In the genomic region with DNA sequence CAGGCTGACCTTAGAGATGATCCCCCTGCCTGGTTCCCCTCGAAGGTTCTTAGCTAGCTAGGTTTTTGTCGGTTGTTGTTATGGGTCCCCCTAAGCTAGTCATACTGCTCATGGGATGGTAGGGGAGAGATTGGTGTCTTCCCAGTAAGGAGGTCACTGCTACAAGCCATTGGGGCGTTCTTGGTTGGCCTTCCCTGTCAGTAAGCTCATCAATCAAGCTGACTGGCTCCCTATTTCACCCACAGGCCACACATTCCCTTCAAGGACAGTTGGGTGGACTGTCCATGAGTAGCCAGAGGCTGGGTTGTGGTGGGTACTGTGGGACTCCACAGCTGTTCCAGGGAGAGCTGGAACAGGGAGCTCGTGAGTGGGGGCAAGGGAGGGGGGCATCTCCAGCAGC, we compare ENCODE assay signal across 35 mouse cellular contexts. TPM values are rescaled to one million over a fixed set of nuclear protein-coding genes. Genes with fewer than 3 reads are reported as not detected.
"Had no signal": no experiment of that assay in that cellular context is flagged by ENCODE, and none has a peak within 500 bp of the region (broad histone marks: within the 10 kb centered on the region; RNA-seq: fewer than 3 reads in every experiment).

No protein-coding gene starts in this region.

- H3K4me3 ChIP-seq: gastrocnemius, adult 2 months; heart, embryonic 10.5 days; heart, embryonic 12.5 days; hindbrain, embryonic 13.5 days; hindbrain, embryonic 15.5 days; kidney, embryonic 15.5 days; left cerebral cortex, adult 2 months; limb, embryonic 10.5 days; limb, embryonic 12.5 days; liver, embryonic 13.5 days; liver, embryonic 15.5 days had no signal

- H3K36me3 ChIP-seq: heart, embryonic 10.5 days; heart, embryonic 12.5 days; hindbrain, embryonic 13.5 days; hindbrain, embryonic 15.5 days; kidney, embryonic 15.5 days; limb, embryonic 10.5 days; limb, embryonic 12.5 days; liver, embryonic 13.5 days; liver, embryonic 15.5 days had no signal

- DNase-seq: gastrocnemius, adult 2 months; gastrocnemius, postnatal 10 days; gastrocnemius, postnatal 25 days; heart, adult 18-20 months; heart, postnatal 14 days; heart, postnatal 36 days; kidney, adult 11 months; kidney, adult 2 months; kidney, adult 9 months; kidney, postnatal 14 days; kidney, postnatal 36 days; layer of hippocampus, adult 9-11 months; liver; liver, embryonic 13.5 days; liver, postnatal 0 days had no signal

- H3K27ac ChIP-seq: gastrocnemius, adult 2 months; heart, embryonic 10.5 days; hindbrain, embryonic 13.5 days; hindbrain, embryonic 15.5 days; hindbrain, postnatal 0 days; kidney, embryonic 15.5 days; kidney, postnatal 0 days; left cerebral cortex, adult 2 months; limb, embryonic 10.5 days; limb, embryonic 12.5 days; liver, embryonic 13.5 days; liver, embryonic 15.5 days had no signal

- H3K27me3 ChIP-seq: hindbrain, embryonic 13.5 days; hindbrain, embryonic 15.5 days; kidney, embryonic 15.5 days; limb, embryonic 12.5 days; liver, embryonic 13.5 days; liver, embryonic 15.5 days had no signal

- H3K9ac ChIP-seq: heart, embryonic 12.5 days; hindbrain, embryonic 13.5 days; hindbrain, embryonic 15.5 days; kidney, embryonic 15.5 days; limb, embryonic 12.5 days; liver, embryonic 13.5 days; liver, embryonic 15.5 days; liver, postnatal 0 days had no signal

- ATAC-seq: hindbrain, postnatal 0 days; intestine, embryonic 16.5 days; liver, postnatal 0 days had no signal

- H3K9me3 ChIP-seq: heart, embryonic 10.5 days; heart, embryonic 12.5 days; hindbrain, embryonic 13.5 days; hindbrain, embryonic 15.5 days; kidney, embryonic 15.5 days; limb, embryonic 10.5 days; limb, embryonic 12.5 days; liver, embryonic 13.5 days; liver, embryonic 15.5 days had no signal

- H3K4me2 ChIP-seq: heart, embryonic 12.5 days; hindbrain, embryonic 13.5 days; hindbrain, embryonic 15.5 days; kidney, embryonic 15.5 days; limb, embryonic 12.5 days; liver, embryonic 11.5 days; liver, embryonic 13.5 days; liver, embryonic 15.5 days had no signal

- H3K4me1 ChIP-seq: heart, embryonic 10.5 days; heart, embryonic 12.5 days; hindbrain, embryonic 13.5 days; hindbrain, embryonic 15.5 days; kidney, embryonic 15.5 days; limb, embryonic 12.5 days; liver, embryonic 13.5 days; liver, embryonic 15.5 days had no signal

RNA-seq across cellular contexts. Expression of a gene that starts 29.1 kb away (rescaled TPM):
- total RNA-seq: gastrocnemius, adult 2 months; gastrocnemius, postnatal 25 days; granulocyte monocyte progenitor cell, adult 5-6 weeks; heart, adult 18-20 months; heart, adult 8-10 months; heart, postnatal 14 days; heart, postnatal 36 days; hematopoietic stem cell, adult 5-6 weeks had no signal
- polyA plus RNA-seq: heart, embryonic 12.5 days; heart, embryonic 14.5 days; hindbrain, embryonic 11.5 days; hindbrain, embryonic 13.5 days; hindbrain, embryonic 15.5 days; intestine, embryonic 14.5 days; intestine, embryonic 16.5 days; kidney, adult 2 months; large intestine, adult 2 months; liver, embryonic 11.5 days had no signal
